Mouse (Mus musculus): ENCODE data around the gene Tango6.
A peak's percentile ranks its signal among the peaks of the same experiment; 100 is the strongest.
"Not testable (repeated sequence)": the region's sequence is repeated elsewhere in the genome, so short reads cannot be mapped to it uniquely, and the experiment has no call there.

Tango6 gene

DNA sequence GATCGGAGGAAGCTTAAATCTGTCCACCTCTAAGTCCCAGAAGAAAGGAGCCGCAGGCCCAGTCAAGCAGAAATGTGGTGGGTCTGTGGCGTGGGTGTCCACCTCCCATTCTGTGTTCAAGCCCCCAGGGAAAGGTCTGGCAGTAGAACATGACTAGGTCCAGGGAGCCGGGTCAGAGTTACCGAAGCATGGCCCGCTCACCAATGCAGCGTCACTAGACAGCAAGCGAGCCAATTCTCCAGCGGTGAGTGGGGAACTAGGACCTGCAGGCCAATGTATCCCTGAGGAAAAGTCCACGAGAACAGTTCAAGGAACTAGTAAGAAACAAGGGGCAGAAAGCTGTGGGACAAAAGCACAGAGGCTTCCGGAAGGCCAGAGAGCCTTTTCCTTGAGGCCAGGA is 201.2 kb downstream of the Tango6 start:
- DNase-seq: not testable (repeated sequence)

GRCm38 (mm10) chr8:106884826-106885400 is 202.0 kb downstream of the Tango6 start:
- DNase-seq: not testable (repeated sequence)

- DNase-seq: peak; percentile 89
These were observed 204.7 kb downstream of the Tango6 start for GRCm38 (mm10) chr8:106887336-106888189.

DNA sequence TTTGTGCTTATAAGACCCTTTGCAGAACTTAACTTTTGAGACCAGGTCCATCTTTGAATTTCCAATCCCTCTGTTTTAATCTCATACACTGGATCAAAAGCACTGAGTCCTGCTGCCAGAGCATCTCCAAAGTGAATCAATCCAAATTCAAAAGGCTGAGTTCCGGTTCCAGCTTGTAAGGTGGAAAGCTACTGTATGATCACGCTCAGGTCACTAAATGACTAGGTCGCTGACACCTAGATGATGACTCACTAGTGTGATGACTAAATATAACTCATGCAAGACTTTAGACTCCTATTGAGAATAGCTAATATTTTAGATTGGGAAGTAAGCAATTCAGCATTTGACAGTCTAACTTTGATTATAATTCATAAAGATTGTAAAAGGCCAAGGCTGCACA is 205.9 kb downstream of the Tango6 start:
- DNase-seq: no peak

DNA sequence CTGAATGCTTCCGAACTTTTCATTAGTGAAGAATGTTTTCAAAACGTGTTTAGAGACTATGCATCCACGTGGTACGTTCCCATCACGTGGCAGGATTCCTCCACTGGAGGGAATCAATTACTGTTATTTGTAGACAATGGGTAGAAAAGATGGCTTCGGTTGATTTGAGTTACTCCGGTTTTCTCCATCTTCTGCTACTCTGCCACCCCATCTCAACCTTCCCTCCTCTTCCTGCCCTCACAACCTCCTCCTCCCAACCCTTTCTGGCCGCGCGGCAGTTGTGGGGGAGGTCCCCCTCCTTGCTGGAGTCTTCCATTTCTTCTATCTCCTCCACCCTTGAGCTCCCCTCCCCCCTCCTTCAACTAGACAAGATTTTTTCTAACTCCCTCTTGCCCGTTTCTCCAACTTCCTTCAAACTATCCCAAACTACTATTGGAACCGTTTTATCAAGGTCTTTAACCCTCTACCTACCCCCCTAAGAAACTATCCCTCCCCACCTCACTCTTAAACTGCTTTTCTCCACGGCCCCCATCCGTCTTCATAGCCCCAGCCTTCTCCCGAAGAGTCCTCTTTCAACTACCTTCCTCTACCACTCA is 209.4 kb downstream of the Tango6 start:
- DNase-seq: peak; percentile 13

- DNase-seq: peak; percentile 57
These were observed 210.1 kb downstream of the Tango6 start for GRCm38 (mm10) chr8:106892806-106893451.

DNA sequence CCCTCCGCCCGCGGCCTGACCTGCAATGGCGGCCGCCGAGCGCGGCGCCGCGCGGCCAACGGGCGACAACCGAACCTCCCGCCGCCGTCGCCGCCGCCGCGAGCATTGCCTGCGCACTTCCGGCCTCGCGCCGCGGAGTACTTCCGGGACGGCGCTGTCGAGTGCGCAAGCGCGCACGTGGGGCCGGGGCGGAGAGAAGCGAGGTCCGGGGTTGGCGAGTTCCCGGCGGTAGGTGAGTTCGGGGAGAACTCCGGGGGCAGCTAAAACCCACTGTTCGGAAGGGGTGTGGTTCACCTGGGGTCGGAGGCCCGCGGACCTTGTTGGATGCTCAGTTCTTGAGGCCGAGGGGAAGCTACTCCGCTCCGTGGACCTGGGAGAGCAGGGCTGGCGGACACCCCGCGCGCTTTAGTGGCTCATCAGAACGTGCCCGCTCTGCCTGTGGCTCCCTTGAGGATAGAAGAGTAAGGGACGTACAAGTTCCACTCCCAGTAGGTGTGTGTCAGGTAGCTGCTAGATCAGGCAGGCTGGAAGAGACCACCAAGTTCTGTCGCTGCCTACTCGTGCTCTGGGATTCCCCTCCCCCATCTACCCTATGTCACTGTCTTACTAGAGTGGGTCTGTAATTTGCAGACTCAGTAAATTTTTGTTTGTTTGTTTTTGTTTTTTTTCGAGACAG is 210.8 kb downstream of the Tango6 start, which contains the start of gene Utp4:
TSS of gene Utp4 (plus strand) at position 156 of the 676 bp plus-strand sequence.
- DNase-seq: peak; percentile 88

GRCm38 (mm10) chr8:106899473-106899872 is 216.6 kb downstream of the Tango6 start:
- DNase-seq: no peak
